Mouse (Mus musculus): ENCODE data around the gene Gkn2. TPM values are rescaled to one million over a fixed set of nuclear protein-coding genes. Genes with fewer than 3 reads are reported as not detected.

Gene Gkn2
- polyA plus RNA-seq (2016; fragmentation: Nextera tagmentation; extraction: Ambion mirVana), result not detected in 2 replicates

DNA sequence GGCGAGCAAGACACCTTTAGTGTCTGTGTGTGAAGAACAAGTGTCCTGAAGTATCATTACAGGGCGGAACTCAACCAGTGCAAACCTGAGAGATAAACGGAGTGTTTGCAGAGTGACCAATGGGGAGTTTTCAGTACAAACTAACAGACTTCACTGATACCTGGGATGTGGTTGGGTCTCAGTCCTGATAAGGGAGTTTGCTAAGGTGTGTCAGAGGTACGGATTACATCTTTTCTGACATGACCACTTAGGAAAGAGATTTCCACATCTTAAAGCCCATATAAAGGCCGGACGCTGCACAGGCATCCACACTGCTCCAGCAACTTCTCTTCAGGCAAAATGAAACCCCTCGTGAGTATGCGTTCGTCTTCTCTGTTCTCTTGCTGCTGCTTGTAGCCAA, at the start of gene Gkn2:
Gene Gkn2 (plus strand): TSS at position 301 of the 400 bp plus-strand sequence.
- no peaks in the 10 kb centered on the region for H3K36me3 ChIP-seq (replicated peaks)
- H3K27ac ChIP-seq (replicated peaks), result no peak within 1 kb of the TSS
- no peaks in the 10 kb centered on the region for H3K4me1 ChIP-seq
- no peaks in the 10 kb centered on the region for H3K27me3 ChIP-seq (replicated peaks; ENCODE audit: low read depth, poor library complexity, severe bottlenecking)
- WGBS, result 90% methylated on average over 9 of the region's 9 CpGs
- no peak for DNase-seq (ENCODE audit: low spot score)
- H3K9me3 ChIP-seq, result no peaks in the 10 kb centered on the region
- H3K4me3 ChIP-seq, result no peak within 1 kb of the TSS

DNA sequence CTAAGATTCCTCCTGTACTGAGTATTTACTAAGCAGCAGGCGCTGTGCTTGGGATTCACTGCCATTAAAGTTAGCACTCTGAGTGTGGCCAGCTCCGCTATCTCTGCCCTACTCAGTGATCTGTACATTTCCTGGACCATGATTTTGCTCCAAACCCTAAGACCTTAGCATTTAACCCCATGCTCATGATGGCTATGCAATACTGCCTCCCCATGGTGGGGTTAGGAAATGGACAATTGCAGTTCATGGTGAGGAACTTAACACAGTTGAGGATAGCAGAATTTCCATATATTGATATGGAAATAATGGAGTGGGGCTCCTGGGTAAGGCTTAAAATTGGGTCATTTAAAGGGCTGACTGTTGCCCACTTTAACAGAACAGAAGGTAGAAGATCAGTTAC, 49.8 kb upstream of the Gkn2 start:
- Histone ChIP-seq H3K27ac (replicated peaks) (no peak overlapping the region), H3K27me3 (replicated peaks; ENCODE audit: low read depth, poor library complexity, severe bottlenecking) (no peaks in the 10 kb centered on the region), H3K9me3 (no peaks in the 10 kb centered on the region), H3K36me3 (replicated peaks) (peaks cover 5% of the 10 kb centered on the region; the same call in 1 of the 2 replicates), H3K4me3 (no peak overlapping the region), H3K4me1 (no peaks in the 10 kb centered on the region)
- no peak for DNase-seq (ENCODE audit: low spot score)
- 82% methylated on average over 2 of the region's 2 CpGs for WGBS

DNA sequence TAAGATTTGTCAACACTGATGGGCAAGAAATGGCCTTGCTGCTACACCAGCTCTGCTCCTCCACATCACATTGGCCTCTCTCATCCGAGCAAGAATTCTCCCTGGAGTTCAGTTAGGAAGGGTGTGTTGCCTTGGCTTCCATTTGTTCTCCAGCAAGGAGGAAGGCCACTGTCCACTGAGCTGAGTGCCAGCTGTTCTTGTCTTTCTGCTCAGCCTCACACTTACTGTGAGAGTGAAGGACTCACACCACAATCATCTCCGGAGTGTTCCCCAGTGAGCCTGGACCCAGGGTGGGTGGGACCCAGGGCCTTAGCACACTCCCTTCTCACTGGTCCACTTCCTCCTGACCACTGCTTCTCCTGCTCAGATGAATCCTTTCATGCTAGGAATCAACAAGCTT, 46.2 kb upstream of the Gkn2 start:
- no peak for DNase-seq (ENCODE audit: low spot score)
- Histone ChIP-seq H3K27ac (replicated peaks) (no peak overlapping the region), H3K4me3 (no peak overlapping the region), H3K4me1 (peaks cover 6% of the 10 kb centered on the region), H3K9me3 (no peaks in the 10 kb centered on the region), H3K27me3 (replicated peaks; ENCODE audit: low read depth, poor library complexity, severe bottlenecking) (no peaks in the 10 kb centered on the region), H3K36me3 (replicated peaks) (peaks cover 5% of the 10 kb centered on the region; the same call in 1 of the 2 replicates)
- WGBS, result 83% methylated on average over 2 of the region's 2 CpGs

DNA sequence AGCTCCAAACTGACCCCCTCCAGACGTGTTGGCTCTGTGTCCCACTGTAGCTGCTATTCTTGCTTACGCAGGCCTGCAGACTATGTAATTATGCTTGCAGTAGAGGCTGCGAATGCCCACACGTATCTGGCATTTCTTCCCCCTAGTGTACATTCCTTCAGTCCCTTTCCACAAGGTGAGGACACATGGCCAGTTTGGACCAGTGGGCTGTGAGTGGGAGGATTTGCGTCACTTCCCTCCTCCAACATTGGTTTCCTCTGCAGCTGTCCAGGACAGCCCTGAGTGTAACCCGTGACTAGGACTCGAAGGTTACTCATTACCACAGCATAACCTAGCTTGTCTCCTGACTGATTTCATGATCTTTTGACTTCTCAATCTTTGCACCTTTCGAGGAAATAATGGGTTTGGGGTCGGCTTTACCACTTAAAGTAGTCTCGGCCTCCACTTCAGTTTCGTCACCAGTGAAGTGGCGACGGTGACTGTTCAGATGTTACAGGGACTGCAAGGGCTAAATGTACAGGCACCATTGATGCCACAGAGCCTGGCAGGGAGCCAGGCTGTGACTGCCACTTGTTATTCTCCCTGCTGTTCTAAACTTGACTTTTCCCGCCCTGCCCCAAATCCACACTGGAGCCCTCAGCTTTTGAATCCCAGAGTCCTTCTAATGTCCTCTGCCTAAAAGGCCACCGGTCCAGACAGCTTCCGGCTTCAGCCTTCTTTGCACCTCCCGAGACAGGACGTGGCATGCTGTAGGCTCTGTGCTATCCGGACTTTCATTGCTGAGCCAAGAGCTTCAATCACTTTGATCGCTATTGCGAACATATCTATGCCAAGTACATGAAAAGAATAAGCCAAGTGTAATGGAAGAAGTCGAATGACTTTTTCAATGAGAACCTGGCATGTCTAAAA, 44.6 kb upstream of the Gkn2 start:
- Histone ChIP-seq H3K9me3 (no peaks in the 10 kb centered on the region), H3K36me3 (replicated peaks) (peaks cover 5% of the 10 kb centered on the region; the same call in 1 of the 2 replicates), H3K4me3 (no peak overlapping the region), H3K27ac (replicated peaks) (no peak overlapping the region), H3K27me3 (replicated peaks; ENCODE audit: low read depth, poor library complexity, severe bottlenecking) (no peaks in the 10 kb centered on the region), H3K4me1 (peaks cover 13% of the 10 kb centered on the region)
- no peak for DNase-seq (ENCODE audit: low spot score)
- WGBS, result 90% methylated on average over 22 of the region's 22 CpGs

DNA sequence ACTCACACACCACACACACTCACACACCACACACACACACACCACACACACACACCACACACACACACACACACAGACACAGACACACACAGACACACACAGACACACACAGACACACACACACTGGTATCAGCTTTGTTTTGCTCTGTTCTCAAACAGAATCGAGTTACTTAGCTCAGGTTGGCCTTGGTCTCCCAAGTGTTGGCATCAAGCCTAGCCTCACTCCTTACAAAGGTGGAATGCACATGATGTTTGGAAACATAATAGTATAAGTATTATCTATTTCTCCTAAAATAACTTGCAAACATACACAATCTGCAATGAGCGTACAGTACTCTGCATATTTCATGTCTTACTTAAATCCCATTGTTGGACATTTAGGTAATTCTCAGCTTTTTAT, 40.8 kb upstream of the Gkn2 start:
- Histone ChIP-seq H3K4me3 (no peak overlapping the region), H3K27ac (replicated peaks) (no peak overlapping the region), H3K4me1 (peaks cover 26% of the 10 kb centered on the region), H3K36me3 (replicated peaks) (no peaks in the 10 kb centered on the region), H3K9me3 (no peaks in the 10 kb centered on the region), H3K27me3 (replicated peaks; ENCODE audit: low read depth, poor library complexity, severe bottlenecking) (peaks cover 4% of the 10 kb centered on the region; the same call in 1 of the 2 replicates)
- 89% methylated on average over 2 of the region's 2 CpGs for WGBS
- no peak for DNase-seq (ENCODE audit: low spot score)

DNA sequence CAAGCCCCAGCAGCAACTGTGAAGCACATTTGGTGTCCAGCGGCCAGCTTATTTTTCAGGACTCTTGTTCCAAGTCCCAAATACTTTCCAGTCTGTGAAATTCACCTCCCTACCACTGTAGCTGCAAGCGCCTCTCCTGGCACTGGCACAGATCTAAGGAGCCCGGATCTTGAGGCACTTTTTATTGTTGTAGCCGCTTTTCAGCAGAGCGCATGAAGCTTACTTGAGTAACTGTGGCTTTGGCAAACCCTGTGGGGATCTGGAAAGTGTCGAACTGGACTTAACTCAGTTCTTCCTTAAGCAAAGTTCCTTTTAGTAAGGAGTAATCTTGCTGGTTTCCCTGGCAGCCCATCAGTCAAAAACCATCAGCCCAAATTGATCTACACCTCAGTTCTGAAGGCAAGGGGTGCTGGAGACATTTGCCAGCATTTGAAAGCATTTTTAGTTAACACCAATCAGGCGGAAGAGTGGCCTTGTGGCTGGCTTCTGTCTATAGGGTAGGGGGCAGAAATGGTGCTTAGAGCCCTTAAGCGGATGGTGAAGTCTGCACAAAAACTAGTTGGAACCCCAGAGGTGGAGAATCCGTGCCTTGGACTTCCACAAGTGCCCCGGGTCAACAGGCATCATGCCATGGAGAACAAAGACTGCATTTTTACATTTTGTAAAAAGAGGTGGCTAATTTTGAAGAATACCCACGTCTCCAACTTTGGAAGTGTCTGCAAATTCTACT, 38.6 kb upstream of the Gkn2 start:
- peaks cover 26% of the 10 kb centered on the region for H3K4me1 ChIP-seq
- no peaks in the 10 kb centered on the region for H3K36me3 ChIP-seq (replicated peaks)
- 12% methylated on average over 11 of the region's 11 CpGs for WGBS
- peak overlapping the region; percentile 83 for H3K4me3 ChIP-seq
- peak; percentile 58 for DNase-seq (ENCODE audit: low spot score)
- peak overlapping the region; percentile 94 for H3K27ac ChIP-seq (replicated peaks)
- H3K27me3 ChIP-seq (replicated peaks; ENCODE audit: low read depth, poor library complexity, severe bottlenecking), result peaks cover 4% of the 10 kb centered on the region; the same call in 1 of the 2 replicates
- H3K9me3 ChIP-seq, result no peaks in the 10 kb centered on the region

DNA sequence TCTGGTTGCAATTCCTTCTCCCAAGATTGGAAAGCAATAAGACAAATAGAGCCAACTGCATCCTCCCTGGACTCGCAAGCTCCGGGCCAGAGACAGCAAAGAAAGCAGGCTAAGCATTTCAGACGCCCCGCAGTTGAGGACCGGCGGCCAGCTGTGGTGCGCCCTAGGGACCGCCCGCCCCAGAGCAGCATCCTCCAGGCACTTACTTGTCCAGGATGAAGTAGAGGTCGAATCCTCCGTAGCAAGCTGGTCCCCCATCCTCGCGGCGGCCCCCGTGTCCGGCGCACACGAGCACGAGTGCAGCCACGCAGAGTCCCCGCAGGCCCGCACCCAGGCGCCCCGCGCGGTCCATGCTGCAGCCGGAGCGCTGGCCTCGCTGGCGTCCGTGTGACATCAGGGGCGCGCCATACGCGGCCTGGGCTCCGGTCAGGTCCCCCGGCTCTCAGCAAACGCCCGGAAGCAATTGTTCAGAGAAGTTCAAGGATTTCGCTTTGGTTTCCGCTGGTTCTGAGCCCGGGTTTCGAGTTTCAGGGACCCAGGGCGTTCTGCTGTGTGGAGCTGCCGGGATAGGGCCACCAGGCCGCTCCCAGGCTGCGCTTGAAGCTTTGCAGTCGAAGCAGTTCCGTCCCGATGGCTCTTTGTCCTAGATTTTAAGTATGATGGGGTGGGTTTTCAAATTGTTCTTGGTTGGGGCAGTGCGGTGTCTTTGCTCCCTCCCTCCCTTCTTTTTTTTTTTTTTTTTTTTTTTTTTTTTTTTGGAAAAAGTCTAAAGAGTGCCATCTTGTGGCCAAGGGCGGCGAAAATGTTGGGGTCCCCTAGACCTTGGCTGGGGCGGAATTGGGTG, 37.8 kb upstream of the Gkn2 start, which contains the start of gene Antxr1:
Gene Antxr1 (minus strand): TSS at position 731 of the 844 bp plus-strand sequence.
- H3K9me3 ChIP-seq, result no peaks in the 10 kb centered on the region
- WGBS, result under 1% methylated on average over 54 of the region's 54 CpGs
- H3K27me3 ChIP-seq (replicated peaks; ENCODE audit: low read depth, poor library complexity, severe bottlenecking), result peaks cover 4% of the 10 kb centered on the region; the same call in 1 of the 2 replicates
- peaks cover 26% of the 10 kb centered on the region for H3K4me1 ChIP-seq
- H3K36me3 ChIP-seq (replicated peaks), result no peaks in the 10 kb centered on the region
- DNase-seq (ENCODE audit: low spot score), result peak; percentile 78
- H3K4me3 ChIP-seq, result peak within 1 kb of the TSS; percentile 83
- H3K27ac ChIP-seq (replicated peaks), result peak within 1 kb of the TSS; percentile 94

DNA sequence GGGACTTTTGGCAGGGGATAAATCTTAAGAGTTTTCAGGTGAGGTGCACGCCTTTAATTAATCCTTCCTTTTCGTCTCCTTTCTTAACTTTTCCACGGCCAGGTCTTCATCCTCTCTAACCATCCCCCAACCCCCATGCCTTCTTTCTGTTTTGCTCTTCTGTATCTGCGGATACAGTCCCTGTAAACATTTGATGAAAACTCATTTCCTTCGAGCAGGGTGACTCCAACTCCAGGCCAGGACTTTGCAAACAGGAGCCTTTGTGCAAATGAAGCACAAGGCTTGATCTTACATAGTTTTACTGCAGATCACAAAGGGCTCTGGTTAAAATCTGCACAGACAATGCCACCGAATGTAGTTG, 37.2 kb upstream of the Gkn2 start:
- Histone ChIP-seq H3K9me3 (no peaks in the 10 kb centered on the region), H3K4me3 (0 out of 2 replicates have a peak overlapping the region, but pooled peaks have one; percentile 83), H3K4me1 (peaks cover 26% of the 10 kb centered on the region), H3K36me3 (replicated peaks) (no peaks in the 10 kb centered on the region), H3K27ac (replicated peaks) (no peak overlapping the region), H3K27me3 (replicated peaks; ENCODE audit: low read depth, poor library complexity, severe bottlenecking) (peaks cover 4% of the 10 kb centered on the region; the same call in 1 of the 2 replicates)
- 33% methylated on average over 6 of the region's 6 CpGs for WGBS
- DNase-seq (ENCODE audit: low spot score), result no peak

DNA sequence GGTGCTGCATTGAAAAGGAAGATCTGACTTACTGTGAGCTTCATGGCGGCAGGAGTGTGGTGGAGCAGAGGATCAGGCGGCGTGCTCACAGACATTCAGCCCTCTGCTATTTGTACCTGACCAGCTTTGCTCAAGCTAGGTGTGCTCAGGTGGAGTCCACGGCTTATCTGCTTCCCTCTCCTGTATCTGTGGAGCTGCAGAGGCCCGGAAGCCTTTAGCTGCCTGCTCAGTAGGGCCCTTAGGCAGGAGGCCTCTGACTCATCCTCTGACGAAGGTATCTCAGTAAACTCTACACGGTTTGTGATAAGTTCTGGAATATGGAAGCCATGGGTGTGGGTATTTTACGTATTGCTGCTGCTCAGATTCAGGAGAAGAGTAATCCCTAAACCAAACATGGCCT, 22.3 kb upstream of the Gkn2 start, which contains the start of gene Gkn1:
Gene Gkn1 (minus strand): TSS at position 114 of the 400 bp plus-strand sequence.
- Histone ChIP-seq H3K4me3 (no peak within 1 kb of the TSS), H3K4me1 (no peaks in the 10 kb centered on the region), H3K27ac (replicated peaks) (no peak within 1 kb of the TSS), H3K9me3 (no peaks in the 10 kb centered on the region), H3K36me3 (replicated peaks) (no peaks in the 10 kb centered on the region), H3K27me3 (replicated peaks; ENCODE audit: low read depth, poor library complexity, severe bottlenecking) (no peaks in the 10 kb centered on the region)
- no peak for DNase-seq (ENCODE audit: low spot score)
- WGBS, result 89% methylated on average over 8 of the region's 8 CpGs

DNA sequence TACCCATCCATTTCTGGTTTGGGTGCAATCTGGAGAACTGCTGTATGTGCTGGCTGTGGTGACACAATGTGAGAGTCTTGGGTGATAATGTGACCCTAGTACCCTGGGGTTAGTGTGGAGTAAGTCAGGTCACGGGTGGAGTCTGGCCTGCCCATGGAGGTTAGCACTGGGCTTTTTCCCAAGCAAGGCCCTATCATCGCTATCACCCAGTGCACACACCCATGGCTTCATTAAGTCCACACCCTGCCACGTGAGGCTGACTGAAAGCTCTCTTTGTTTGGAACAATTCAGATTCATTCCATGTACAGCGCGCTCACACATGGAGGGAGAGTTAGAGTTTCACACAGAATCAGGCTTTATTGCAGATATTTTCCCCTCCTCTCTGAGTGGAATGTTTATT, 18.7 kb upstream of the Gkn2 start:
- Histone ChIP-seq H3K4me1 (no peaks in the 10 kb centered on the region), H3K27me3 (replicated peaks; ENCODE audit: low read depth, poor library complexity, severe bottlenecking) (no peaks in the 10 kb centered on the region), H3K36me3 (replicated peaks) (no peaks in the 10 kb centered on the region), H3K4me3 (no peak overlapping the region), H3K27ac (replicated peaks) (no peak overlapping the region), H3K9me3 (no peaks in the 10 kb centered on the region)
- WGBS, result 83% methylated on average over 5 of the region's 5 CpGs
- DNase-seq (ENCODE audit: low spot score), result no peak

DNA sequence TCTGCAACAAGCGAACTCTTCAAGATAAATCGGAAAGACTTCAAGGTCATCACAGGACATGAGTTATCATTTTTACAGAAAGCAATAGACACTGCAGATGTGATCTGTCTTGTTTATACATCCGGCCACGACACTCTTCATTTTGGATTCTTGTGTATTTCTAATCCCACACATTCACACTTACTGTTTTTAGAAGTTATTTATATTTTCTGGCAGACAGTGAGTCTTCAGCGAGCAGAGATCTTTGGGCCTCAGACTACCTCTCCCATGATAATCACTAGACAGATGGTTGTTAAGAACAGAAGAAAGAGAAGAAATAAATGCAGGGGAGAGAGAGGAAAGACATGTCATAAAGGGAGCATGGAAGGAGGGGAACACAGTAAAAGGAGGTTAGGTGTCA, 3.9 kb upstream of the Gkn2 start:
- 92% methylated on average over 5 of the region's 5 CpGs for WGBS
- H3K4me1 ChIP-seq, result no peaks in the 10 kb centered on the region
- no peak overlapping the region for H3K27ac ChIP-seq (replicated peaks)

More for the DNA sequence above, 3.9 kb upstream of the Gkn2 start:
- Histone ChIP-seq H3K9me3 (no peaks in the 10 kb centered on the region), H3K36me3 (replicated peaks) (no peaks in the 10 kb centered on the region), H3K27me3 (replicated peaks; ENCODE audit: low read depth, poor library complexity, severe bottlenecking) (no peaks in the 10 kb centered on the region), H3K4me3 (no peak overlapping the region)
- DNase-seq (ENCODE audit: low spot score), result no peak

Measured in embryonic facial prominence, embryonic 10.5 days (tissue).